Mouse (Mus musculus): ENCODE results near the gene Slc47a1.
A peak's percentile ranks its signal among the peaks of the same experiment; 100 is the strongest.
"Not testable (repeated sequence)": the region's sequence is repeated elsewhere in the genome, so short reads cannot be mapped to it uniquely, and the experiment has no call there.

Slc47a1 gene

GRCm38 (mm10) chr11:61316864-61317263, 61.3 kb downstream of the Slc47a1 start:
- no peak for DNase-seq

- DNase-seq: no peak
These were observed 67.8 kb downstream of the Slc47a1 start for GRCm38 (mm10) chr11:61310321-61310720.

GRCm38 (mm10) chr11:61309831-61310230, 68.3 kb downstream of the Slc47a1 start:
- DNase-seq: no peak

- peak in 1 of 2 experiments; percentile 47 for DNase-seq
These were observed 70.3 kb downstream of the Slc47a1 start for GRCm38 (mm10) chr11:61307795-61308194.

GRCm38 (mm10) chr11:61305377-61305776, 72.8 kb downstream of the Slc47a1 start:
- DNase-seq: peak; percentile 65 to 84

- DNase-seq: not testable (repeated sequence)
These were observed 73.6 kb downstream of the Slc47a1 start for GRCm38 (mm10) chr11:61304535-61304934.

GRCm38 (mm10) chr11:61300716-61301392, 77.3 kb downstream of the Slc47a1 start:
- DNase-seq: peak in 1 of 2 experiments; percentile 26

- no peak for DNase-seq
These were observed 77.9 kb downstream of the Slc47a1 start for GRCm38 (mm10) chr11:61300205-61300604.

- DNase-seq: peak; percentile 61 to 63
These were observed 80.2 kb downstream of the Slc47a1 start for GRCm38 (mm10) chr11:61297901-61298300.

- DNase-seq: no peak
These were observed 80.8 kb downstream of the Slc47a1 start for GRCm38 (mm10) chr11:61297326-61297725.

- no peak for DNase-seq
These were observed 81.6 kb downstream of the Slc47a1 start for GRCm38 (mm10) chr11:61296556-61296955.

- peak in 1 of 2 experiments; percentile 41 for DNase-seq
These were observed 82.6 kb downstream of the Slc47a1 start for GRCm38 (mm10) chr11:61295556-61295955.

GRCm38 (mm10) chr11:61294431-61294830, 83.7 kb downstream of the Slc47a1 start:
- no peak for DNase-seq

Measured in kidney, postnatal 36 days (tissue).